Mouse (Mus musculus) right cerebral cortex, adult 2 months (tissue): ENCODE measurements around the gene Srarp.
A peak's percentile ranks its signal among the peaks of the same experiment; 100 is the strongest.

ENCODE experiments used
- DNase-seq, 2 experiments: peaks; one replicate each; pipeline ENCODE4 v3.0.0; 2021 to 2022; ENCODE audit warnings: low spot score in 2 of 2

Gene Srarp

DNA sequence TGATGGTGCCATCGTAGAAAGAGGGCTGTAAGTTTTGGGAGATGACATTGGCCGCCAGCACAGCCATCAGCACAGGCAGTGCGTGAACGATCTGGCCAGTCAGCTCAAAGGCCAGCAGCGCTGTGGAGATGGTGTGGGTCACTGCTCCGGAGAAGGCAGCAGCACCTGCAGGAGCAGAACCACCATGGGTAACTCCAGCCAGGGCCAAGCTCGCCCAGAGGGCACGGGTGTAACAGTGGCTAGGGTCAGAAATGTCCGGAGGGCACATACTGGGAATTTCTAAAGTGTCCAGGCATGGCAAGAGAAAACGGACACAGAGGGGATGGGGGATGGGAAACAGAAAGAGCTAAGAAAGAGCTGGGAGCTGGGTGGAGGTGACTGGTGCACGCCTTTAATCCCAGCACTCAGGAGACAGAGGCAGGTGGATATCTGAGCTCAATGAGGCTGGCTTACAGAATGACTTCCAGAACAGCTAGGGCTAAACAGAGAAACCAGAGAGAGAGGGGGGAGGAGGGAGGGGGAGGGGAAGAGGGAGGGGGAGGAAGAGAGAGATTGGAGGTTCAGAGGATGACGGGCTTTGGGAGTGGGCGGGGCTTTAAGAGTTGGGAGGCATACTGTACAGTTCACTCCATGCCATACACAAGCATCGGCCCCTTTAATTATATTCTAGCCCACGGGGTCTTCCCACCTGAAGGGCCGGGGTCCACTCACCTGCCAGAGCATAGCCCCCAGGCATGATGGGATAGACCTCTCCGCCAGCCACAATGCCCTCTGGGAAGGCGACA is 46.3 kb downstream of the Srarp start:
- DNase-seq = no peak

DNA sequence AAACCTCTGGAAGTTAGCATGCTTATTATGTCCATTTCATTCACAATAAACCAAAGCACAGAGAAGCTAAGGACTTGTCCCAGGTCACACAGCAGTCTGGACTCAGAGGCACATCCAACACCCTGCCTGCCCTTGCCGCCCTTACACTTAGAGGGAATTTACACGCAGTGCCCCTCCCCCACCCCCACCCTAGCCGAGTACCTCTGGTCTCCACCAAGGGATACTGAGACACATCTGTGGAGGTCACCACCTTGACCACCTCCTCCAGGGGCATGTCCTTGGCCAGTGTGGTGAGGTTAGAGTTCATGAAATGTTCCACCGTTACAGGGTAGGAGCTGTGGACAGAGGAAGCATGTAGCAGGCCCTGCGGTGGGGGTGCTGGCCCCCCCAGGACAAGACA is 48.0 kb downstream of the Srarp start:
- DNase-seq = no peak

DNA sequence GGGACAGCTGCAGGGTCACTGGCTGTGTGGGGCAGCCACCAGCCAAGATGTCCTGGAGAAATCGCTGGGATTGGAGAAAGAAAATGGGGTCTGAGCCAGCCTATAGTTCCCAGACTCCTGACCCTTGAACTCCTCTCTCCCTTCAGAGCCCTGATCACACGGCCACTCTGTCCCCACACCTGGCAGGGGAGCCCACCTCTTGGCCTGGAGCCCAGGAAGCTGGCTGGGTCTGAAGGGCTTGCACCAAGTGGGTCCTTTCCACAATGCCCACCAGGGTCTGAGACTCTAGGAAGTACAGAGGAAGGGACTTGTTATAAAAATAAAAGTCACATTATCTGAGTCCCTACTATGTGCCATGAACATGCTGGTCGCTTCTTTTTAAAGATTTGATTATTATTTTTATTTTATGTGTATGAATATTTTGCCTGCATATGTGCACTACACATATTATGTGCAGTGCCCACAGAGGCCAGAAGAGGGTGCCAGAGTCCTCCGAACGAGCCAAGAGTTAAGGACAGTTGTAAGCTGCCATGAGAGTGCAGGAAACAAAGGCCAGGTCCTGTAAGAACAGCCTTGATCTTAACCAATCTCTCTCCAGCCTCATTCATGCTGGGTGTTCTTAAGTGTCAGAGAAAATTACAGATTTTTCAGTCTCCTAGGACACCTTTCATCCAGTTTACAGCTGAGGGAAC is 48.7 kb downstream of the Srarp start:
- peak; percentile 83 to 86 for DNase-seq

DNA sequence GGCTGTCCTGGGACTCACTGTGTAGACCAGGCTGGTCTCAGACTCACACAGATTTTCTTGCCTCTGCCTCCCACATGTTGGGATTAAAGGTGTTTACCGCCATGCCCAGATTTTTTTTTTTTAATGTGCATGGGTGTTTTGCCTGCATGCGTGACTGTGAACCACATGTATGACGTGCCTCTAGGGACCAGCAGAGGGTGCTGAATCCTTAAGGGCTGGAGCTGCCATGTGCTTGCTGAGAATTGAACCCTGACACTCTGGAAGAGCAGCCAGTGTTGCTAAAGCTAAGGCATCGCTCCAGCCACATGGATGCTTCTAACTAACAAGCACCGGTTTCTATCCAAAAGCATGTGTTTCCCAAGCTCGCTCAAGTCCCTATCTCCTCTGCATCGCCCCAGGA is 49.8 kb downstream of the Srarp start:
- DNase-seq = no peak

DNA sequence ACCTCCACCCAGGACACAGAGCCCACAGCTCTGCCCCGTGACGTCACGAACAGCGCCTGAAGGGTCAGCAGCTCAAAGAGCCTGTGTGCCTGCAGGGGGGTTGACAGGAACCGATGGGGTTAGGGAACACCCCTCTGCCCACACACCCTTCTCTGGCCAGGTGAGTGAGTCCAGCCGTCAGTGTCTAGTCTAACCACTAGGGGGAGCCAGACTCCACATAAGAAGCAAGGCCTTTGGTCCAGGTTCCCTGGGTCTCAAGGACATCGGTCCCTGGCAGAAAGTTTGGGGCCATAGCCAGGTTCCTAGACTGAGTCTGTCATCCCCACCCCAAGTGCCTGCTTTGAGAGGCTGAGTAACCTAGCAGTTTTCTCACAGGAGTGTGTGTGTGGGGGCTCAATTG is 50.6 kb downstream of the Srarp start:
- peak; percentile 20 to 45 for DNase-seq
